Mouse (Mus musculus) midbrain, embryonic 10.5 days (tissue): ENCODE measurements at regions not wholly inside any gene's neighbourhood (a gene's known extent, or its start where the extent isn't known, plus 50 kb on each side); places are given as distances from the start of the nearest gene placed in this dataset.
A peak's percentile ranks its signal among the peaks of the same experiment; 100 is the strongest.

ENCODE experiments used
- DNase-seq: peaks from one replicate; pipeline ENCODE4 v3.0.0-alpha.2; 2017; ENCODE audit warnings: low spot score
- H3K27ac ChIP-seq: fragments of 300-500 bp; sonication (generic); replicated peaks from 2 replicates; pipeline ENCODE4 v1.5.1; 2016; ENCODE audit warnings: mild to moderate bottlenecking
- H3K27me3 ChIP-seq: fragments of 300-500 bp; sonication (generic); 2 replicates; pipeline ENCODE4 v1.6.1; 2016; ENCODE audit warnings: low read depth, mild to moderate bottlenecking; ENCODE audit not compliant: poor library complexity, severe bottlenecking
- H3K36me3 ChIP-seq: fragments of 300-500 bp; sonication (generic); 2 replicates; pipeline ENCODE4 v1.6.1; 2016; ENCODE audit warnings: mild to moderate bottlenecking, moderate library complexity
- H3K4me1 ChIP-seq: fragments of 300-500 bp; sonication (generic); 2 replicates; pipeline ENCODE4 v1.6.1; 2016
- H3K4me3 ChIP-seq: fragments of 300-500 bp; sonication (generic); 2 replicates; pipeline ENCODE4 v1.5.1; 2016; ENCODE audit warnings: mild to moderate bottlenecking, moderate library complexity
- H3K9me3 ChIP-seq: fragments of 300-500 bp; sonication (generic); replicated peaks from 2 replicates; pipeline ENCODE4 v1.6.1; 2016; ENCODE audit warnings: mild to moderate bottlenecking
- WGBS: fragments of 180-500 bp; shearing (Covaris S2); methylation state at CpG from one replicate; pipeline ENCODE4 v1.1.7; 2016; 5-methylcytosine and 5-hydroxymethylcytosine counted together

GRCm38 (mm10) chr17:50388715-50389710 lies 95.6 kb upstream of the Dazl start:
- Histone ChIP-seq H3K36me3 (no peaks in the 10 kb centered on the region), H3K27me3 (no peaks in the 10 kb centered on the region), H3K9me3 (no peaks in the 10 kb centered on the region), H3K4me1 (no peaks in the 10 kb centered on the region), H3K27ac (no peak overlapping the region), H3K4me3 (no peak overlapping the region)
- WGBS, result 88% methylated on average over 12 of the region's 12 CpGs
- no peak for DNase-seq

GRCm38 (mm10) chr17:50390151-50390550 lies 96.7 kb upstream of the Dazl start:
- Histone ChIP-seq H3K4me3 (no peak overlapping the region), H3K9me3 (no peaks in the 10 kb centered on the region), H3K27ac (no peak overlapping the region), H3K36me3 (no peaks in the 10 kb centered on the region), H3K4me1 (no peaks in the 10 kb centered on the region), H3K27me3 (no peaks in the 10 kb centered on the region)
- 94% methylated on average over 1 of the region's 1 CpGs for WGBS
- no peak for DNase-seq

GRCm38 (mm10) chr17:50391207-50391606 lies 97.8 kb upstream of the Dazl start:
- H3K27ac ChIP-seq, result no peak overlapping the region
- WGBS, result 79% methylated on average over 4 of the region's 4 CpGs
- no peaks in the 10 kb centered on the region for H3K27me3 ChIP-seq
- H3K9me3 ChIP-seq, result no peaks in the 10 kb centered on the region
- H3K4me3 ChIP-seq, result no peak overlapping the region
- no peaks in the 10 kb centered on the region for H3K36me3 ChIP-seq
- no peaks in the 10 kb centered on the region for H3K4me1 ChIP-seq
- DNase-seq, result no peak

- Histone ChIP-seq H3K4me1 (no peaks in the 10 kb centered on the region), H3K27me3 (no peaks in the 10 kb centered on the region), H3K27ac (no peak overlapping the region), H3K36me3 (no peaks in the 10 kb centered on the region), H3K9me3 (no peaks in the 10 kb centered on the region), H3K4me3 (no peak overlapping the region)
- no peak for DNase-seq
- 92% methylated on average over 11 of the region's 11 CpGs for WGBS
Measured at GRCm38 (mm10) chr17:50391996-50392395, 98.6 kb upstream of the Dazl start.

GRCm38 (mm10) chr17:50392428-50392827 lies 99.0 kb upstream of the Dazl start:
- 91% methylated on average over 6 of the region's 6 CpGs for WGBS
- H3K4me1 ChIP-seq, result no peaks in the 10 kb centered on the region
- no peaks in the 10 kb centered on the region for H3K36me3 ChIP-seq
- H3K4me3 ChIP-seq, result no peak overlapping the region
- no peak overlapping the region for H3K27ac ChIP-seq
- no peak for DNase-seq
- H3K9me3 ChIP-seq, result no peaks in the 10 kb centered on the region
- no peaks in the 10 kb centered on the region for H3K27me3 ChIP-seq

GRCm38 (mm10) chr17:50392966-50393365 lies 99.5 kb upstream of the Dazl start:
- H3K4me3 ChIP-seq, result no peak overlapping the region
- DNase-seq, result no peak
- no peak overlapping the region for H3K27ac ChIP-seq
- no peaks in the 10 kb centered on the region for H3K4me1 ChIP-seq
- no peaks in the 10 kb centered on the region for H3K36me3 ChIP-seq
- H3K9me3 ChIP-seq, result no peaks in the 10 kb centered on the region
- 83% methylated on average over 2 of the region's 2 CpGs for WGBS
- no peaks in the 10 kb centered on the region for H3K27me3 ChIP-seq

- 86% methylated on average over 3 of the region's 3 CpGs for WGBS
- Histone ChIP-seq H3K27me3 (no peaks in the 10 kb centered on the region), H3K36me3 (no peaks in the 10 kb centered on the region), H3K4me3 (no peak overlapping the region), H3K27ac (no peak overlapping the region), H3K9me3 (no peaks in the 10 kb centered on the region), H3K4me1 (no peaks in the 10 kb centered on the region)
- no peak for DNase-seq
Measured at GRCm38 (mm10) chr17:50393698-50394097, 100.3 kb upstream of the Dazl start.

GRCm38 (mm10) chr17:50394801-50395200 lies 101.4 kb upstream of the Dazl start:
- Histone ChIP-seq H3K36me3 (no peaks in the 10 kb centered on the region), H3K9me3 (no peaks in the 10 kb centered on the region), H3K4me1 (no peaks in the 10 kb centered on the region), H3K27ac (no peak overlapping the region), H3K4me3 (no peak overlapping the region), H3K27me3 (no peaks in the 10 kb centered on the region)
- DNase-seq, result no peak
- 97% methylated on average over 1 of the region's 1 CpGs for WGBS

GRCm38 (mm10) chr17:50395669-50396068 lies 102.2 kb upstream of the Dazl start:
- Histone ChIP-seq H3K27me3 (no peaks in the 10 kb centered on the region), H3K4me1 (no peaks in the 10 kb centered on the region), H3K36me3 (no peaks in the 10 kb centered on the region), H3K9me3 (no peaks in the 10 kb centered on the region), H3K4me3 (no peak overlapping the region), H3K27ac (no peak overlapping the region)
- no peak for DNase-seq
- WGBS, result 97% methylated on average over 11 of the region's 11 CpGs

GRCm38 (mm10) chr17:50397324-50397723 lies 103.9 kb upstream of the Dazl start:
- H3K9me3 ChIP-seq, result no peaks in the 10 kb centered on the region
- WGBS, result 84% methylated on average over 4 of the region's 4 CpGs
- no peak for DNase-seq
- H3K4me1 ChIP-seq, result no peaks in the 10 kb centered on the region
- H3K27me3 ChIP-seq, result no peaks in the 10 kb centered on the region
- H3K4me3 ChIP-seq, result no peak overlapping the region
- no peak overlapping the region for H3K27ac ChIP-seq
- H3K36me3 ChIP-seq, result no peaks in the 10 kb centered on the region

- no peaks in the 10 kb centered on the region for H3K27me3 ChIP-seq
- no peaks in the 10 kb centered on the region for H3K9me3 ChIP-seq
- 68% methylated on average over 11 of the region's 11 CpGs for WGBS
- no peak for DNase-seq
- H3K4me1 ChIP-seq, result peaks cover 5% of the 10 kb centered on the region; the same call in 1 of the 2 replicates
- no peak overlapping the region for H3K4me3 ChIP-seq
- no peaks in the 10 kb centered on the region for H3K36me3 ChIP-seq
- H3K27ac ChIP-seq, result 0 out of 2 replicates have a peak overlapping the region, but pooled peaks have one; percentile 24
Measured at GRCm38 (mm10) chr17:50407249-50407990, 101.8 kb upstream of the Plcl2 start.

GRCm38 (mm10) chr17:50408581-50408980 lies 100.6 kb upstream of the Plcl2 start:
- Histone ChIP-seq H3K27me3 (no peaks in the 10 kb centered on the region), H3K9me3 (no peaks in the 10 kb centered on the region), H3K4me3 (no peak overlapping the region), H3K36me3 (no peaks in the 10 kb centered on the region), H3K27ac (no peak overlapping the region), H3K4me1 (peaks cover 5% of the 10 kb centered on the region; the same call in 1 of the 2 replicates)
- WGBS, result 93% methylated on average over 10 of the region's 10 CpGs
- no peak for DNase-seq

GRCm38 (mm10) chr17:50409271-50409670 lies 99.9 kb upstream of the Plcl2 start:
- peaks cover 5% of the 10 kb centered on the region; the same call in 1 of the 2 replicates for H3K4me1 ChIP-seq
- H3K27ac ChIP-seq, result no peak overlapping the region
- WGBS, result 98% methylated on average over 3 of the region's 3 CpGs
- H3K4me3 ChIP-seq, result no peak overlapping the region
- H3K9me3 ChIP-seq, result no peaks in the 10 kb centered on the region
- no peak for DNase-seq
- H3K27me3 ChIP-seq, result no peaks in the 10 kb centered on the region
- no peaks in the 10 kb centered on the region for H3K36me3 ChIP-seq
